Mouse (Mus musculus) E14TG2a.4 (cell line): ENCODE results near the gene Plekhg3.

Experiments
- H3K27me3 ChIP-seq: 2 replicates; pipeline ENCODE4 v1.6.1; 2014; ENCODE audit warnings: low read length, control low read depth; ENCODE audit not compliant: insufficient read depth
- H3K36me3 ChIP-seq: 2 replicates; pipeline ENCODE4 v1.6.1; 2014; ENCODE audit warnings: low read length, control low read depth; ENCODE audit not compliant: insufficient read depth
- H3K4me1 ChIP-seq: replicated peaks from 2 replicates; pipeline ENCODE4 v1.6.1; 2014; ENCODE audit warnings: low read depth, low read length, control low read depth
- H3K4me3 ChIP-seq: replicated peaks from 2 replicates; pipeline ENCODE4 v1.5.1; 2014; ENCODE audit warnings: mild to moderate bottlenecking, low read length
- H3K9me3 ChIP-seq: 2 replicates; pipeline ENCODE4 v1.6.1; 2014; ENCODE audit warnings: low read length, control low read depth
- CTCF ChIP-seq: conservative IDR thresholded peaks from 2 replicates; pipeline ENCODE4 v1.5.1; 2014; ENCODE audit warnings: low read length
- NANOG ChIP-seq: IDR thresholded peaks from 2 replicates; pipeline ENCODE4 v1.6.1; 2014; ENCODE audit warnings: borderline replicate concordance, low read length, mixed read lengths
- POU5F1 ChIP-seq: IDR thresholded peaks from 2 replicates; pipeline ENCODE4 v1.6.1; 2014; ENCODE audit warnings: low read length, borderline replicate concordance

The Plekhg3 gene

DNA sequence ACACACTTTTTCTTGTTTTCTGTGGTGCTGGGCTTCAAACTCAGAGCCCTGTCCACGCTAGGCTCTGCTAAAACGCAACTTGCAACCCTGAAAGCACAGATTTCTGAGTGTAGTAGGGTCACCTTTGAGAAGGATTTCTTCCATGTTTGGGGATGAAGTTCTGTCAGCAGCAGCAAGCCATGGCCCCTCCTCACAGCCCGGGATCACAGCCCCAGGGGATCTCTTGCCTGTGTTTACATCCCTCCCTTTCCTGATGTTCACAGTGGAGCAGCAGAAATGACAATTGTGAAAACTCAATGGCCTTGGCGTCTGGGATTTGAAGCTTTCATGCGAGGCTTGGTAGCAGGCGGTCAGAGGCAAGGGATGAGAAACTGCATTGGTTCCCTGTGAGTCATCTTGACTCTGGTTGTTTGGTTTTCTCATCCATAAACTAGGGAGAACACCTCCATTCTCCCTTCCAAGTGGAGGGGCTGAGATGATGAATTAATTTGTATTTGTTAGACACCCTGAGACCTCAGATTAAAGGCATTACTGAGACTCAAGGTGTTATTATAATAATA lies at the start of gene Plekhg3:
Plekhg3 (plus strand) TSS at position 312 of the 560 bp plus-strand sequence.
- TF ChIP-seq POU5F1, result no peak
- no peak for TF ChIP-seq NANOG
- TF ChIP-seq CTCF, result no peak
- Histone ChIP-seq H3K27me3 (peaks cover 42% of the 10 kb centered on the region), H3K4me1 (peaks cover 48% of the 10 kb centered on the region), H3K9me3 (peaks cover 10% of the 10 kb centered on the region), H3K36me3 (no peaks in the 10 kb centered on the region), H3K4me3 (peak within 1 kb of the TSS; percentile 88)

DNA sequence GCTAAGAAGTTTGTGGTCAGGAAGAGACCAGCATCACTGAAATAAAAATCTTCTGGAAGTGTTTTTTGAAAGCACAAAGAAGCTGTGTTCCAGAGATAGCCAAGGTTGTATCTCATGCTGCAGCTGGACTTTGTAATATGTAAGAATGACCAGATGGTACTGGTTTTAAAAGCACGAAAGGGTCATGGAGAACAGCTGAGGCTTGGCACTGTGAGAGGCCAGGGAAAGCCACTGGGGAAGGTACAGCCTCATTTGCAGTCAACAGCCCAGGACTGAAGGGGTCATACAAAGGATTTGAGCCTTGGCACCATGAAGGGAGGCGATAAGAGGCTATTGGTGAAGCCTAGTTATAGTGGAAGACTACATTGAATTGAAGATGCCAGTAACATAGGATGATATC lies 48.2 kb upstream of the Plekhg3 start:
- H3K36me3 ChIP-seq, result no peaks in the 10 kb centered on the region
- no peak for TF ChIP-seq NANOG
- H3K27me3 ChIP-seq, result no peaks in the 10 kb centered on the region
- peaks cover 53% of the 10 kb centered on the region for H3K4me1 ChIP-seq
- no peak overlapping the region for H3K4me3 ChIP-seq
- peaks cover 3% of the 10 kb centered on the region; the same call in 1 of the 2 replicates for H3K9me3 ChIP-seq

DNA sequence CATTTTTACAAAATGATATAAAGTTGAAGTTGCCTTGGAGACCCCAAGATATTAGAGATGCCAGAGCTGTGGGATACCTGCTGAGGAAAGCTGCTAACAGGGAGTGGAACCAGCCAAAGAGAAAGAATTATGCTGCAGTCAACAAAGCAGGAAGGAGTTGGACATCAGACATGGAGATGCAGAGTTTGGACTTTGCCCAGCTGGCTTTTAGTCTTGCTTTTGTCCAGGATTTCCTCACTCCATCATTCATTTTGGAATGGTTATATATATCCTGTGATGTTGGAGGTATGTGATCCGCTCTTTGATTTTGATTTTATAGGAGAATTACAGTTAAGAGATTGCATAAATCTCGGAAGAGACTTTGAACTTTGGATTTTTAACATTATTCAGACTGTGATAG lies 47.7 kb upstream of the Plekhg3 start:
- TF ChIP-seq POU5F1 (no peak), NANOG (no peak), CTCF (no peak)
- peaks cover 3% of the 10 kb centered on the region; the same call in 1 of the 2 replicates for H3K9me3 ChIP-seq
- H3K4me1 ChIP-seq, result peaks cover 51% of the 10 kb centered on the region
- no peaks in the 10 kb centered on the region for H3K36me3 ChIP-seq
- H3K27me3 ChIP-seq, result no peaks in the 10 kb centered on the region
- H3K4me3 ChIP-seq, result no peak overlapping the region

DNA sequence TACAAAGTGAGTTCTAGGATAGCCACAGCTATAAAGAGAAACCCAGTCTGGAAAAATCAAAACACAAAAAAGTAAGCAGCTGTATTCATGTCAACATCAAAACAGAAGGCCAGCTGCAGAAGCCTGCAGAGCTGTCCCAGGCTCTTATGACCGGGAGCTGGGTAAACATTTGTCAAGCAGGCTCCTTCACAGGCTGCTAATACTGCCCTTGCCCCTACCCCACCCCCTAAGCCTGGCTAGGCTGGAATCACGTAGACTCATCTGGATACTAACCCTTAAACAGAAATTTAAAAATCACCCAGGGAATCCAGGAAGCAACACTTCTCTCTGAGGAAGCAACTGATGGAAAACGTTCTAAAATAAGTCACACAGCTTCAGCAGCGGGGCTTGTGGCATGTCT lies 45.8 kb upstream of the Plekhg3 start:
- Histone ChIP-seq H3K4me1 (peaks cover 39% of the 10 kb centered on the region), H3K4me3 (no peak overlapping the region), H3K36me3 (no peaks in the 10 kb centered on the region), H3K27me3 (no peaks in the 10 kb centered on the region), H3K9me3 (peaks cover 3% of the 10 kb centered on the region; the same call in 1 of the 2 replicates)
- TF ChIP-seq NANOG (no peak), CTCF (no peak), POU5F1 (no peak)

DNA sequence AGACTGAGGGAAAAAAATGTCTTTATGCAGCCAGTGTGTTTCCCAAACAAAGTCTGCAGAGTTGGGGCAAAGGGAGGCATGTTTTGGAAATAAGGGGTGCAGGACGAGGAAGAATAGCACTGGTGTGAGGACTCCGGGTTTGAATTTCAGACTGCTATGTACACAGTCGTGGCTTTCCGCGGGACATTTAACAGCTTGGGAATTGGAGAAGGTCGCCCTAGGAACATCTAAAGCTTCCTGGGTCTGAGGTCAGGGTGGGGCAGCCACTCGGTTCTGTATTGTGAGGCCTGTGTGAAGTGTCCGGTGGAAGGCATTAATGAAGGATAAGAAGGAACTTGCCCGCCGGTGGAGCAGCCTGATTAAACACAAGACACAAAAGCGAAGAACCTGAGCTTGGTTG lies 45.3 kb upstream of the Plekhg3 start:
- Histone ChIP-seq H3K4me3 (no peak overlapping the region), H3K27me3 (no peaks in the 10 kb centered on the region), H3K36me3 (no peaks in the 10 kb centered on the region), H3K9me3 (peaks cover 3% of the 10 kb centered on the region; the same call in 1 of the 2 replicates), H3K4me1 (peaks cover 39% of the 10 kb centered on the region)
- TF ChIP-seq CTCF (no peak), POU5F1 (no peak), NANOG (no peak)

- H3K4me1 ChIP-seq, result peaks cover 39% of the 10 kb centered on the region
- no peaks in the 10 kb centered on the region for H3K27me3 ChIP-seq
- H3K9me3 ChIP-seq, result no peaks in the 10 kb centered on the region
- TF ChIP-seq NANOG (no peak), POU5F1 (no peak), CTCF (no peak)
- H3K4me3 ChIP-seq, result no peak overlapping the region
- H3K36me3 ChIP-seq, result no peaks in the 10 kb centered on the region
These were observed 43.7 kb upstream of the Plekhg3 start for GRCm38 (mm10) chr12:76486943-76487342.

DNA sequence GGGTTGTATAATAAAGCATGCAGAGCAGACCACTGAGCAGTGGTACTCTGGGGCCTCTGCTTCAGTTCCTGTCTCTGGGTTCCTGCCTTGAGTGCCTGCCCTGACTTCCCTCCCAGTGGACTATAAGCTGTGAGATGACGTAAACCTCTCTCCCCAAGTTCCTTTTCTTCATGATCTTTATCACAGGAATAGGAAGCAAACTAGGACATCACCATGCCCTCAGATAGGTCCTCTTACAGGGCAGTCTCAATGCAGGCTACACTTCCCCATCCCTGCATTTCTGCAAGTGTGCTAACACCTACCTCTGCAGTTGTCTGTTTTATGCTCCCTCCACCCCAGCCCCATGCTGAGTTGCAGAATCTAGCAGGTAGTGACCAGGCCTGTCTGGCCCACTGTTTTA lies 39.9 kb upstream of the Plekhg3 start:
- Histone ChIP-seq H3K4me3 (no peak overlapping the region), H3K4me1 (peaks cover 18% of the 10 kb centered on the region), H3K36me3 (no peaks in the 10 kb centered on the region), H3K9me3 (no peaks in the 10 kb centered on the region), H3K27me3 (peaks cover 9% of the 10 kb centered on the region)
- TF ChIP-seq POU5F1 (no peak), NANOG (no peak), CTCF (no peak)

GRCm38 (mm10) chr12:76493462-76493861 lies 37.2 kb upstream of the Plekhg3 start:
- Histone ChIP-seq H3K4me3 (no peak overlapping the region), H3K4me1 (peaks cover 12% of the 10 kb centered on the region), H3K27me3 (peaks cover 9% of the 10 kb centered on the region), H3K36me3 (no peaks in the 10 kb centered on the region), H3K9me3 (no peaks in the 10 kb centered on the region)
- TF ChIP-seq CTCF (no peak), NANOG (no peak), POU5F1 (no peak)

DNA sequence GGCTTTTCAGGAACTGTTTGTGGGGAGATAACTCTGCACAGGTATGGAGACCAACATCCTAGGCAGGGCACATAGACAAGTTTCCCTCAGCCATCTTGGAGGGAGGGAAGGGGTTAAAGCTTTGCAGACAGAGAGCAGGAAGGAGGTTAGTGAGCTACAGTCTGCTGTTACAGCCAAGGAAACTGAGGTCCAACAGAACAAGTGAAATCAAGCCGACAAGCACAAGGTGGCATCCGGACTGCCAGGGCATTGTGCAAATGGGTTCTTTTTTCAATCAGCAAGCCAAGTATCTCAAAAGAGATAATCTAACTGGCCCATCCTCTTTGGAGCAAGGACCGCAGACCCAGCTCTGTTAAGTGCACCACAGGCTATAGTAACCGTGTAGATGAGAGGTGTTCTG lies 35.3 kb upstream of the Plekhg3 start:
- Histone ChIP-seq H3K4me3 (no peak overlapping the region), H3K36me3 (no peaks in the 10 kb centered on the region), H3K4me1 (peaks cover 31% of the 10 kb centered on the region), H3K27me3 (peaks cover 14% of the 10 kb centered on the region), H3K9me3 (no peaks in the 10 kb centered on the region)
- no peak for TF ChIP-seq POU5F1
- TF ChIP-seq CTCF, result no peak
- TF ChIP-seq NANOG, result no peak

DNA sequence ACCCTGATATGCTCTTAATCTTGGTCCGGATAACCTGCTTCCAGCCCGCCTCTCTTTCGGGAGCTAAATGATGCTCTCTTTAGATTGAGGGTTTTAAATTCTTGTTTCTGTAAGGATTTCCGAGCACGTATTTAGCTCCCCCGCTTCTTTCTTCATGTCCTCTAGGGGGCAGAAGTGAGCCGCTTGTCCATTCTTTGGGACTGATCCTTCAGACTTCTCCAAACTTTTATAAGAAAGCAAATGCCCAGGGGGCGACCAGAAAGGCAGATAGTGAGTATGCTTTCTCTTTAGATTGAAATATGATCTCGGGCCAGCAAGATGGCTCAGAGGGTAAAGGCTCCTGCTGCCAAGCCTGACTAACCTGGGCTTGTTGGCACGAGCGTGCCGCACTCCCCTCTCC lies 34.4 kb upstream of the Plekhg3 start:
- no peak overlapping the region for H3K4me3 ChIP-seq
- TF ChIP-seq NANOG (no peak), CTCF (peak; percentile 77)
- H3K9me3 ChIP-seq, result no peaks in the 10 kb centered on the region
- peaks cover 18% of the 10 kb centered on the region for H3K27me3 ChIP-seq
- no peaks in the 10 kb centered on the region for H3K36me3 ChIP-seq
- peaks cover 37% of the 10 kb centered on the region for H3K4me1 ChIP-seq
